Mouse (Mus musculus): ENCODE results near the gene Ankrd12.

Ankrd12 gene

DNA sequence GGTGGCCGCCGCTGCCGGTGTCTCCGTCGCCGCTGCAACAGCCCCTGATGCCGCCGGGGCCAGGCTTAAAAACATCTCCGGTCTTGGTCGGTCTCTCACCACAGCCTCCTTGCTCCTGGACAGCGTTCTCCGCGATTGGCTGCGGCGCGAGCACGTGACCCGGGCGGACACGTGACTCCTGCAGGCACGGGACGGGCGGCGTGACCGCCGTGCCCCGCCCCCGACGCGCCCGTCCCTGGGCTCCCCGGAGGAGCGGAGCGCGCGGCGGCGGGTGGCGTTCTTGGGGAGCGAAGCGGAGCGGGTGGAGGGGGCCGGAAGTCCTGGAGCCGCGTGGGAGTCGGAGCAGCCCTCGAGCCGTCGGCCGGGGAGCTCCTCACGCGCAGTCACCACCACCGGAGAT lies at the start of gene Ankrd12:
Gene Ankrd12 (minus strand): TSS at position 156 of the 400 bp plus-strand sequence.
- DNase-seq: peak; percentile 97

DNA sequence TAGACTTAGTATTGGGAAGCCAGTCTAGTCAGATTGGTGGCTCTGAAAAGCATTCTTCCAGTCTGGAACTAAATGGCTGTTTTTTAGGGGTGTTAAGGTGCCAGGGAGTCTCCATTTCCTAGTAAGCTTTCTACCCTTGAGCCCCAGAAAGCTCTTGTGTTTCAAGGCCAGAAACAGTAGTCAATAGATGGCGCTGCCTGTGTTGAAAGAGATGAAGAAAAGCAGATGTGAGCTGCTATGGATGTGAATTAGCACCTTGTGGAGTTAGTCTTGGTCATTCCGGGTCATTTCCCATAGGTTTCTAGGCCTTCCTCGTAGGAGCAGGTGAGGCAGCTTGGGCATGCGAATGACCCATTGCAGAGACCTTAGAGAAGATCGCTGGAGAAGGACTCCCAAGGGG lies 48.3 kb upstream of the Ankrd12 start:
- no peak for DNase-seq

DNA sequence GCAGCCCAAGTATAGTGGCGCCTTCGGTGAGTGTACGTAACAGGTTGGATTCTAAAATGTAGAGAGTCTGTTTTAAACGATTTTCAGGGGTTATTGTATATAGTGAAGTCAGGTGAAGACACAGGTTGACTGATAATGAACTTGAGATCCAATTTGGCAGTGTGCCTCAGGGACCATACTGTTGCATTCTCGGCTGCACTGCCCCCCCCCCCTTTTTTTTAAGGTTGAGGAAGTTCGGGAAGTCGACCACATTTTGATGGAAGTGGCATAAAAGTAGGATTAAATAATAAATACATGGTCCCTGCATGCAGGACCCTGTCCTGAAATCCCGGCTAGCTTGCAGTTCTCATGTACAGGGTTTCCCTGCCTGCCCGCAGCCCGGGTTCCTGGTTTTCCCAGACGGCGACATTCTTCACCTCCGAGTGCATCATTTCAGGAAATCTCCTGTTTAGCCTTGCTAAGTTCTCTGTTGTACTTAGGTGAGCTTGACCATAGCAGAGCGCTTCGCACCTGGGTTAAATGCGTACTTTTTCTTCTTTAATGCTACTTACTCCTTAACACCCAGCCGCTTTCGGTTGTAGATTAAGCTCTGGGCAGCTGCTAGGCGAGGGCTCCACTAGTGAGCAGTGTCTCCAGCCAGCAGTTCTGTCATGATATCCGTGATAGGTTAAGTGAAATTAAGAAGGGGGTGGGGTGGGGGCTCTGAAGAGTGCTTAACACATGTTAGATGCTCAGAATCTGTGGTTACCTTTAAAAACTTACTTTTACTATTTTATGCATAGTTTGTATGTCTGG lies 47.1 kb upstream of the Ankrd12 start:
- DNase-seq: no peak

DNA sequence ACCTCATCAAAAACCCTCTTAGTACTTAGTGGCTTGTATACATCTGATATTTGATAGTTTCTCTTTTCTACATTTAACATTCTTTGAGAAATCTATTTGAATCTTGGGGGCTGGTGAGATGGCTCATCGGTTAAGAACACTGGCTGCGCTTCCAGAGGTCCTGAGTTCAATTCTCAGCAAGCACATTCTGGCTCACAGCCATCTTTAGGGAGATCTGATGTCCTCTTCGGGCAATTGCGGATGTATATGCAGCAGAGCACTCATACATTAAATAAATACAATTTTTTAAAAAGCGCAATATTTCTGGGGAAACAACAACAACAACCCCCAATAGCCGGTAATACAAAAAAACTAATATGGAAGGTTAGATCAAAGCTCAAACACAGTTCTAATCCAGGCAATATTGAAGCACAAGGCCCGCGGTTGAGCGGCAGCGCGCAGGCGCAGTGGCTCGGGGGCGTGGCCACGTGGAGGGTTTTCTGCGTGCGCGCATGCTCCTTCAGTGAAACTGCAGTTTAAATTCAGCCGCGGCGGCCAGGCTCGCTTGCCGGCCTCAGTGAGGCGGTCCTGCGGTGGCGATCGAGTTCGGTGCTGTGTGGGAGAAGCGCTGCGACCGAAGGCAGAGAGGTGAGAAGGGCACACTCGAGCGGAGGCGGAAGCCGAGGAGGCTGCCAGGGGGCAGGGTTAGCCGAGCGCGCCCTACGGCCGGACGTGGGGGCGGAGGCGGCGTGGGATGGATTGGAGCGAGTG lies 46.4 kb upstream of the Ankrd12 start, which contains the start of gene Ddx11:
Gene Ddx11 (plus strand): TSS at position 455 of the 750 bp plus-strand sequence.
- peak; percentile 93 for DNase-seq

DNA sequence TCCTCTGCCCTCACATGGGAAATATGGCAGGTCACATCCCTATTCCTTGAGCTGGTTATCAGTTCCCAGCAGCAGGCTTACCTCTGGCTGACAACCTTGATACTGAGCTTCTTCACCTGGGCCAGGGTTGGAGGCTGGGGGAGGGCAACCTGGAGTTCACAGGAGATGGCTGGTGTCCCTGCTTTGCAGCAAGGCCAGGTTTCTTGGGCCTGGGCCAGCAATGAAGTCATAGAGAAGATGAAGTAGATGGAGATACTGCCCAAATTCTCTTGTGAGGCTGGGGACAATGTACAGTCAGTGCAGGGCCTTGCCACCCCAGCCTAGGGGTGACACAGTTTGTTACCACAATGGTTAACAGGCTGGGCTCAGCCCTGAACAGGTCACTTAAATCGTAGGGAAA lies 43.8 kb upstream of the Ankrd12 start:
- no peak for DNase-seq

DNA sequence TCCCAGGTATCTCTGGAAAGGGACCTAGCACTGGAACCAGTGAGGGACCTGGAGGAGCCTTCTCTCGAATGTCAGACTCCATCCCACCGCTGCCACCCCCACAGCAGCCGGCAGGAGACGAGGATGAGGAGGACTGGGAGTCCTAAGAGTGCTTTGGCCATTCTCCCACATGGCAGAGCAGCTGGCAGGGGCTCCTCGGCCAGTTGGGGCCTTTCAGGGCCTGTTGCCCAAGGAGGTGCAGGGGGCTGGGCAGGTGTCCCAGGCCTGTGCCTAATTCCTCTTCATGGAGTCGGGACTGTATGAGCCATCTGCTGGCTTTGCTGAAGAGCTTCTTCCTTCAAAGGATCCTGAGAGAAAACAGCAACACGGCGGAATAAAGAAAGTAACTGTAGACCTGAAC lies 42.1 kb upstream of the Ankrd12 start:
- no peak for DNase-seq

DNA sequence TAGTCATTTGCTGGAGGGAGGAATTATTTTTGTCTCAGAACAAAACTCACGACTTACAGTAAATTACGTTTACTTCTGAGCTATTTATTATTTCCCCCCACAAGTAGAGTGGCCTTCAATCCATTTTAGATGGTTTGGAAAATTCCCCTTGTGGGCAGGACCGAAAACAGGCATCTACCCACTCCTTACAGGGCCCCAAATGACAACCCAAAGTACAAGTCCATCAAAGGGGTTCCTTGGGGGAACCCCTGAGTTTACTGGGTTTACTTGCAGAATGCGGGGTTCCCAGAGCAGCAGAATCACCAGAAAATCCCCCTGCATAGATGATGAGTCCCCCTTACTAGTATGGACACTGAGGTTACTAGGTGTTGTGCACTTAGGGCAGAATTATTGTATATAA lies 35.3 kb upstream of the Ankrd12 start:
- DNase-seq: no peak

DNA sequence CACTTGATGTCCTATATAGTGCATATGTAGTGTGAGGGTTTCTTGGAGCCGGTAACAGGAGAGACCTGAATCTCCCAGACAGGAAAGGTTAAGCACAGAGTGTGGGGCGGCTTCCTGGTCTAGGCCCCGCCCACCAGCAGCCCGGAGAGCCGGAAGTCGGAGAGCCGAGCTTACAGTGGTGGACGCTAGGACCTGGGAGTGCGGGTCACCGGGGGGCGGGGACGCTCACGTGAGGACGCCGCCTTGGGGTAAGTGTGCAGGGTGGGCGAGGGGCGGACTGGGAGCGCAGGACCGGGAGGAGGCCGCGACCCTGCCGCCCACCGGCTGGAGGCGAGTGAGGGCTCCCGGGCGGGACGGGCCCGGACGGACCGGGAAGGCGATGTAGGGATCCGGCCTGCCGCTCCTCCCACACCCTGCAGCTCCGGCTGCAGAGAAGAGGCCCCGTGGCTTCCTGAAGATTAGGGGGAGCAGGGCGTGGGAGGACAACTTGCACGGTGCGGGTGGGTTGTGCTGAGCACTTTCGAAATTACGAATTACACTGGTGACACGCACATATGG lies 34.6 kb upstream of the Ankrd12 start, which contains the start of gene Washc1:
Gene Washc1 (plus strand): TSS at position 144 of the 558 bp plus-strand sequence.
- DNase-seq: peak; percentile 94

DNA sequence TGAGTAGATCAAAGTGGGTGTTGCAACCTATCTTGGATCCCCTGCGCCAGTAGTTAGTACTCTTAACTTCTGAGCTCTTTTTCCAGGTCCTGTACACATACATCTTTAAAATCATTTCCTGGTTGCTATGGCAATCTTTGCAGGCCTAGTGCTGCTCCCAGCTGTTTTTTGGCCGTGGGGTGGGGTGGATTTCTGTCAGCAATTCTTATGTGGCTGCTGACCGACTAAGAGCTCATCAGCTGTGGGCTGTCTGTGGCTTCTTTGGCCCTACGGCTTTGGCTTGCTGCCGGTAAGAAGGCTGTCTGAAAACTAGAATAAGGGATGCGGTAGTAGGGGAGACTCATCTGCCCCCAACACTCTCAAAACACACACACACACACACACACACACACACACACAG lies 33.9 kb upstream of the Ankrd12 start:
- DNase-seq: no peak

DNA sequence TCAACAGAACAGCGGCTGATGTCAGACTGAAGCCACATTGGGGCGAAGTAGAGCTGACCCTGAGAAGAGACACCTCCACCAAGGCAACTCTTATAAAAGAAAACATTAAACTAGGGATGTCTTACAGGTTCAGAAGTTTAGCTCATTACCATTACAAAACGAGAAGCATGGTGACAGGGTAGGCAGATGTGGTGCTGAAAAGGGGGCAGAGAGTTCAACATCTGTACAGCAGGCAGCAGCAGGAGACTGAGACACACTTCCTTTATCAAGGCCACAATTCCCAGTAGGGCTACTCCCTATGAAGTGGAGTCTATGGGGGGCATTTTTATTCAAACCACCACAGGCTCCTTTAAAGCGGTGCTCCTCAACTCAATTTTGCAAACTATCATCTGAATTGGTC lies 31.3 kb upstream of the Ankrd12 start:
- no peak for DNase-seq

DNA sequence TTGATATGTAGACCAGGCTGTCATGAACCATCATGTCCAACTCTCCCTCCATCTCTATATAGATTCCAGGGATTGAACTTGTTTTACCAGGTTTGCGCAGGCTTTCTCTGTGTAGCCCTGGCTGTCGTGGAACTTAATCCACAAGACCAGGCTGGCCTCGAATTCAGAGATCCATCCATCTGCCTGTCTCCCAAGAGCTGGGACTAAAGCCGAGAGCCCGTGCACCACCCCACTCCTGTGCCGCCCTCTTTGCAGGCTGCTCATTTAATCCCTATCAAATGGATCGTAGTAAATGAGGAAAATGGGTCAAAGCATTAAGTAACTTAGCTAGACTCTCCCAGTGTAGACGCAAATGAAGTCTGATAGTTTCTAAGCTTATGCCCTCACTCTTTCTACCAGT lies 30.6 kb upstream of the Ankrd12 start:
- no peak for DNase-seq

DNA sequence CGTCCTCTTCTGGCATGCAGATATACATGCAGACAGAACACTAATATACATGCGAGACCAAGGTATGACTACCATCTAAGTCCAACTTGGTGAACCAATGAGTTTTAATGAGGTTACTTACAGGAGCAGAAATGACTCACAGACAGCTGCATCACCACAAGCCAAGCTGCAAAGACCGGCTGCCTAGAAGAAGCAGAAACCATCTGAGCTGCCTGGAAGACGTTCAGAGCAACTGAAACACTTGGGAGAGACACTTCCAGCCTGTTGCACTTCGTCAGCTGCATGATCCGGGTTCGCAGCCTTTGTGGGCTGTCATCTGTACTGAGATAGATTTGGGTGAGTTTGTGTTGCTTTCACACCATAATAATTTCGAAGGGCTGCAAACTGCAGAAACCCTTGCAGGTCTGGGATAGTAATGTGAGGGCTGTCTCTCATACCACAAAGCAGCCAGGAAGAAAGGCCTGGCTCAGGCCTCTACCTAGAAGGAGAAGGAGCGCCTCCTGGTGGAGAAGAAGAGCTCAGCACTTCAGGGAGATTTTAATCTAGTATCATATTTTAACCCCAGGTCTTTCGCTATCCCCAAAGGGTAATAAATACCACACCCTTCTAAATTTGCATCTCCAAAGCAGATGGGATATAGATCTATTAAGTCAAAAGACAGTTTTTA lies 29.8 kb upstream of the Ankrd12 start:
- DNase-seq: peak; percentile 80

DNA sequence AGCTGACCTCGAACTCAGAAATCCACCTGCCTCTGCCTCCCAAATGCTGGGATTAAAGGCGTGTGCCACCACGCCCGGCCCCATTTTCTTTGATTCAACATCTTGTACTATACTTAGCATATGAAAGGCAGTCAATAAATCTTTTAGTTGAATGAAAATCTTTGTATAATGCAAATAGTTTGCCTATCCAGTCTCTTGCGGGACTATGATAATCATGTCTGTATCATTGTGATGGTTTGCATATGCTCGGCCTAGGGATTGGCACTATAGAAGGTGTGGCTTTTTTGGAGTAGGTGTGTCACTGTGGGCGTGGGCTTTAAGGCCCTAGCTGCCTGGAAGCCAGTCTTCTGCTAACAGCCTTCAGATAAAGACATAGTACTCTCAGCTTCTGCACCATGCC lies 27.2 kb upstream of the Ankrd12 start:
- no peak for DNase-seq

DNA sequence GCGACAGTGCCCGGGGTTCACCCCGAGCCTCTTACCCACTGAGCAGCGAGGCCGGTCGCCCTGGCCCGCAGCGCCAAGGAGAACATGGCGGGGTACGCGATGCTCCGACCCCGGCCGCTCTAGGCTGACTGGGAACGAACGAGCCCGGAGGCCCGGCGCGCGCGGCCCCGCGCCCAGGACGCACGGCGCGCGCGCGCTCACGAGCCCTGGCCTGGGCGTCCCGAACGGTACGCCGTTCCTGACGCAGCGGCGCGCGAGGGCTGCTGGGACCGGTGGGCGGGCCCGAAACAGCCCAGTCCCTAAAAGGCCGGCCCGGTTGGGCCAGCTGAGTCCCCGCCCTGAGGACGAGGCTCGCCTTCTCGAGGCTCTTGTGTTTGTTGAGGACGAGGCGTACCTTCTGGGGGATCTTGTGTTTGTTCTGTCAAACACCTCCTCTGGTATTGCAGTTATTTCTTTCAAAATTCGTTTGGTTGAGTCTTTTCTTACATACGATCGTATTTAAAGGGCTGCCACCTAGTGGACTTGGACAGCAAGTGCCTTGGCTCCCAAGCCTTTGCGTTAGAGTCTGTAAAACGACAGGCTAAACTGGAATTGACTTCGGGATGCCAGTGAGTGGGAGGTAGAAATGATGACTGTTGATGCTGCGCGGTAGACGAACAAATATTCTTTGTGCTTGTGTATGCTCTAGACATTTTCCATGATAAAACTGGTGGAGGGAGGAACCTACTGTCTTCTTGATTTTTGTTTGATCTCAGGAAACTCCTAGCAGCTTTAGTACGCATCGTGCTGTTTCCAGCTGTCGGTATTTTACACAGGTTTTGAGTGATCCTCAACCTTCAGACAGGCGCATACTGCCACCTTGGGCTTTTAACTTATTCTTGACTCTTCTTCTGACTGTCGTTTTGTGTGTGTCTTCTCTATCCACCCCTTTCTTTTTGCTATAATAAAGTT lies 24.8 kb upstream of the Ankrd12 start, which contains the start of gene Ndufv2:
Gene Ndufv2 (minus strand): TSS at position 180 of the 951 bp plus-strand sequence.
- DNase-seq: peak; percentile 95

DNA sequence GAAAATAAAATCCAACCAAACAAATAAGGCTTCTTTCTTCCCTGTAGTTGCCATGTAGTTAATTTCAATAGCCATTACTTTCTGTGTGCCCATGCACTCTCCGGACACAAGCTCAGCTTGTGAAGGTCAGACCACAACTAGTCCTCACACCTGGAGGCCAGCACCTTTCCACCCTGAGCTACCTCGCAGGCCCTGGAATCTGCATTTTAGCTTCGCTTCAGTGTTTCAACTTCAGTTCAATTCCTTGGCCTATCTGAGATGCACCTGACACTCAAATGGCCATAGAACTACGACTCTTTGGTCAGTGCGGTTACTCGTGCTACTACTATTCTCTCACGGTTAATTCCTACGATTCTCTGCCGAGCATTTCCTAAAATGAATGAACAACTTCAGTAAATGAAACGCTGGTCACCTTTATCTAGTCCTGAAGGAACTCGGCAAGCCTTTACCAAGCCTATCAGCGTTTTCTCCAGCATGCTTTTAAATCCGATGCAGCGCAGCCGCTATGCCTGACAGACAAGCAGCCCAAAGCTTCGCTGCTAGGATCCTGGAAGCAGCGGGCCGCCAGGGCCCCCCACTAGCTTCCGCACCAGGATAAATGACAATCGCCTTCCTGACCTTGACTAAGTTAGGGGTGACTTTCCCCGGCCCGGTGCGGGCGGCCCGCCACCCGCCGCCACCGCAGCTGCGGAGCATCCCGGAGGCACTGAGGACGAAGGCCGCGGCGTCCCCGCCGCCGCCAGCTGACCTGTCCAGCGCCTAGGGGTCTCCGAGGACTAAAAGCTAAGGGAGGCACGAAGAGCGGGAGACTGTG lies 23.9 kb upstream of the Ankrd12 start:
- DNase-seq: peak; percentile 22

DNA sequence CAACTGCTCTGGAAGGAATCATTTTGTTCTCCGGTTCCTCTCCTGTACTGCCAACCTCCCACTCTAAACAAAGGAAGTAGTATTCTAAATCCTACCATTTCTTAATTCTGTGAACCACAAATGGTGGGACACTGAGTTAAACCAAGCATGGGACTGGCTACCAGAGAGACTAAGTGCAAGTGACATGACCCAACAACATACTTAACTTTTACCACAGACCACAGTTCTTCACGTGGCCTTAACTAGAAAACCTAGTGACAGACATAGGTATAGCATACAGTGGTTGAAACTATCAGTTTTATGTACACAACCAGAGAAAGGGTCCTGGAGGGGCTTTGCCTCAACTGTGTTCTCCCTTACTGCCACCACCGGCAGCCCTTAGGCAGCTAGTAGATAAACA lies 15.8 kb upstream of the Ankrd12 start:
- DNase-seq: no peak

DNA sequence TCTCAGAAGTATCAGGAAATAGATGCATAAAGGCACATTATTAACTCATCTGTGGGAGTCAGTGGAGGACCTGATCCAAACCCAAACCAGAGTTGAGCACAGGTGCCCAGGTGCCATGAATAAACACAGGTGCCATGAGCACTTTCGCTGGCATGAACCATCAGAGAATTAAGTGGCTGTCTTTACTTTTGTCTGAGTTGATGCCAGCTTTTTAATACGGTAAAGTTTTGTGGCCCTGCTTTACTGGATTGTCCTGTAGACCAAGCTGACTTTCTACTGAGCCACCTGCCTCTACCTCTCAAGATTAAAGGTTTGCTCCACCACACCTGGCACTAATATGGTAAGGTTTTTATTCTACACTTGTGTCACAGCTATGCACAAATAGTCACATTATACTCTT lies 15.2 kb upstream of the Ankrd12 start:
- DNase-seq: no peak

DNA sequence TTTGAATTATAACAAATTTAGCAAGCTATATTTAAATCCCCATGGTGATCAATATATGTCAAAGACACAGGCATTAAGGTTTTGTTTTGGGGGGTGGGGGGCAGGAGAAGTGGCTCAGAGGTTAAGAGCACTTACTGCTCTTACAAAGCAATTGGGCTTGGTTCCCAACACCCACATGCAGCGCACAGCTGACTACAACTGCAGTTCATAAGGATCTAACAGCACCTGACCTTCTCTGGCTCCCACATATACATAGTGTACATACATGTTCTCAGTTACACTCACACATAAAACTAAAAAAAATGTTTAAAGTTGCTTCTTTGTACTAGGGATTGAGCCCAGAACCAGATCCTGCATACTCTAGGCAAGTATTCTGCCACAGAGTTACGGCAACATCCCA lies 14.5 kb upstream of the Ankrd12 start:
- DNase-seq: no peak

DNA sequence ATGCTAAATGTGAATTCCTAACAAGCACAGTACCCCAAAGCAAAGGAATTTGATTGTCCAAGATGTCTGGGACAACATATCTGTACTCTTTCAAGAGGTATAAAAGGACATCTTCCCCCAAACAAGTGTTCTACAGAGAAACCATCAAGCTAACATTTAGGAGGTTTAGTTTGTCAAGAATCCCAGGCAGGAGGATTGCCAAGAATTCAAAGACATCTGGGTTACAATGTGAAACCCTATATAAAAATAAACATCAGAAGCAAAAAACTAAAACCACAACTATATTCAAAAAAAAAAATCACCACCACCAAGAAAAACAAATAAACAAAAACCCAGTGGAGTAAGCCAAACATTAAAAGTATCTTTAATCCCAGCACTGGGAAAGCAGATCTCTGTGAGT lies 13.4 kb upstream of the Ankrd12 start:
- DNase-seq: no peak

DNA sequence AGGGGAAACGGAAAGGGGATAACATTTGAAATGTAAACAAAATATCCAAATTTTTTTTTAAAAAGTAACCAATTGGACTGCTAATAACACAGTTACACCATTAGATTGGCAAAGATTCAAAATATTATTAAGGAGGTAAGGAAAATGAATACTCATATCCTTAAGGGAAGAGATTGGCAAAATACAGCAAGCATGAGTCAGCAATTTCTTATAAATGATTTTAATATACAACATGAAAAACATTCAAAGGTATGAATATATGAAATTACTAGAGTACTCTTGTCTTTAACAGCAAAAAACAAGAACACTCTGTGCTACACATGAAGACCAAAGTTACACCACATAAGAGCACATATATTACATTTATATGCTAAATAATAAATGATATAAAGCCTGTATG lies 8.1 kb upstream of the Ankrd12 start:
- no peak for DNase-seq

DNA sequence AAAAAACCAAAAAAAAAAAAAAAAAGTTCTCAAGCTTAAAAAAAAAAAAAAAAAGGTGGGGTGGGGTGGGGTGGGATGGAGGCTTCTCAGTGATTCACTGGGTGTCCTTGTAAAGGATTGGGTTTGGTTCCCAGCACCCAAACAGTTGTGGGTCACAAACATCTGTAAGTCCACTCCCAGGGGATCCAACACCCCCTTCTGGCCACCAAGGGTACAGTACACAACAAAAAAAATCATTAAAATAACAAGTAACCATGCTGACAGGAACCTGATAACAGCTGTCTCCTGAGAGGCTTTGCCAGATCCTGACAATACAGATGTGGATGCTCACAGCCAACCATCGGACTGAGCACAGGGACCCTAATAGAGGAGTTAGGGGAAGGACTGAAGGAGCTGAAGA lies 7.6 kb upstream of the Ankrd12 start:
- no peak for DNase-seq

Measured in lung, postnatal 36 days (tissue).